Mouse (Mus musculus): ENCODE results near the gene Itga9. TPM values are rescaled to one million over a fixed set of nuclear protein-coding genes. Genes with fewer than 3 reads are reported as not detected.

The Itga9 gene
- polyA plus RNA-seq, 2 experiments, result 1.4 to 2.8 TPM

DNA sequence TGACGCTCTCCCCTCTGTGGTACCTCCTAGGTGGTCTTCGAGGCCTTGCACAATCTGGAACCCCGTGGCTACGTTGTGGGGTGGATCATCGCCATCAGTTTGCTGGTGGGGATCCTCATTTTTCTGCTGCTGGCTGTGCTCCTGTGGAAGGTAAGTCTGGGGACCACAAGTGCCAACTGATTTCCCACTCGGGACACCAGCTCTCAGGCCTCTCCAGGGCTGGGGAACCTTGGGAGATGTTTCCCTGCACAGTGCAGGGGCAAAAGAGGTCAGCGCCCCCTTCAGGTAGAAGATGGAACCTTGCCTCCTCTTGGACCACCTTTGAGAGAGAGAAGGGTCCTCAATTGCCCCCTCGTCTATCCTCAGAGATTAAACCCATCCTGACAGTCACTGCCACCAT lies 281.2 kb downstream of the Itga9 start:
- H3K27me3 ChIP-seq (ENCODE audit: control insufficient read depth, insufficient read depth, low read length), result no peaks in the 10 kb centered on the region
- no peak for ATAC-seq (ENCODE audit: insufficient read depth)
- no peaks in the 10 kb centered on the region for H3K36me3 ChIP-seq (replicated peaks; ENCODE audit: control insufficient read depth, insufficient read depth, low read depth)
- H3K27ac ChIP-seq, result no peak overlapping the region
- TF ChIP-seq CTCF (IDR thresholded peaks at IDR 0.05; ENCODE audit: low read depth) (0 out of 2 replicates have a peak, but pooled peaks have one; percentile 29), EP300 (IDR thresholded peaks at IDR 0.05; ENCODE audit: low read depth) (no peak)
- no peak overlapping the region for H3K9ac ChIP-seq (replicated peaks)
- H3K4me3 ChIP-seq (ENCODE audit: insufficient read depth in 1 of 2, low read depth in 2 of 2, low read length in 2 of 2), result no peak overlapping the region
- no peaks in the 10 kb centered on the region for H3K9me3 ChIP-seq (ENCODE audit: control insufficient read depth, low read length)
- no peak overlapping the region for H3K4me2 ChIP-seq (ENCODE audit: low read depth)
- WGBS (ENCODE audit: insufficient replicate concordance), result 78% methylated on average over 8 of the region's 8 CpGs
- no peak for DNase-seq (ENCODE audit: low read depth in 3 of 3, low spot score in 3 of 3)
- no peaks in the 10 kb centered on the region for H3K4me1 ChIP-seq (replicated peaks; ENCODE audit: control insufficient read depth in 2 of 2, insufficient read depth in 2 of 2, low read length in 1 of 2)

- Histone ChIP-seq H3K27ac (no peak overlapping the region), H3K4me3 (ENCODE audit: insufficient read depth in 1 of 2, low read depth in 2 of 2, low read length in 2 of 2) (no peak overlapping the region), H3K4me1 (replicated peaks; ENCODE audit: control insufficient read depth in 2 of 2, insufficient read depth in 2 of 2, low read length in 1 of 2) (no peaks in the 10 kb centered on the region), H3K27me3 (ENCODE audit: control insufficient read depth, insufficient read depth, low read length) (no peaks in the 10 kb centered on the region), H3K4me2 (ENCODE audit: low read depth) (no peak overlapping the region), H3K36me3 (replicated peaks; ENCODE audit: control insufficient read depth, insufficient read depth, low read depth) (no peaks in the 10 kb centered on the region), H3K9me3 (ENCODE audit: control insufficient read depth, low read length) (no peaks in the 10 kb centered on the region), H3K9ac (replicated peaks) (no peak overlapping the region)
- WGBS (ENCODE audit: insufficient replicate concordance), result 37% methylated on average over 4 of the region's 4 CpGs
- no peak for TF ChIP-seq CTCF (IDR thresholded peaks at IDR 0.05; ENCODE audit: low read depth)
- no peak for TF ChIP-seq EP300 (IDR thresholded peaks at IDR 0.05; ENCODE audit: low read depth)
- ATAC-seq (ENCODE audit: insufficient read depth) (no peak), DNase-seq (ENCODE audit: low read depth in 3 of 3, low spot score in 3 of 3) (no peak)
These were observed 283.7 kb downstream of the Itga9 start for GRCm38 (mm10) chr9:118890149-118890548.

DNA sequence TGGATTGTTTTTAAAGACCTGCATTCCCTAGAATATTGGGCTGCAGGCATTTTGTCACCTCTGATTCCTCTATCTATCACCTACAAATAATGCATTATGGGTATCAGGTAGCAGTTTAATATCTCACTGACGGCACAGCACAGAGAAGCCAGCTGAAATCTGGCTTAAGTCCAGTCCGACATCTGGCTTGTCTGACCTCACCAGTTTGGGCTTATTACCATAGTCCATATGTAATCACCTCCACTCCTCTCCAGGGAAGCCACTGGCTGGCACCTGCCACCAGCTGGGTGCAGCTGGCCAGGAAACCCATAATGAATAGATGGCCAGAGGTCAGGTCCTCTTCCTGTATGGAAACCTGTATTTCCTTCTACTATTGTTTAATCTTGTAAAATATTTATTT lies 284.2 kb downstream of the Itga9 start:
- Histone ChIP-seq H3K27ac (no peak overlapping the region), H3K9me3 (ENCODE audit: control insufficient read depth, low read length) (no peaks in the 10 kb centered on the region), H3K36me3 (replicated peaks; ENCODE audit: control insufficient read depth, insufficient read depth, low read depth) (no peaks in the 10 kb centered on the region), H3K4me2 (ENCODE audit: low read depth) (no peak overlapping the region), H3K4me3 (ENCODE audit: insufficient read depth in 1 of 2, low read depth in 2 of 2, low read length in 2 of 2) (no peak overlapping the region), H3K27me3 (ENCODE audit: control insufficient read depth, insufficient read depth, low read length) (no peaks in the 10 kb centered on the region), H3K9ac (replicated peaks) (no peak overlapping the region), H3K4me1 (replicated peaks; ENCODE audit: control insufficient read depth in 2 of 2, insufficient read depth in 2 of 2, low read length in 1 of 2) (no peaks in the 10 kb centered on the region)
- ATAC-seq (ENCODE audit: insufficient read depth) (no peak), DNase-seq (ENCODE audit: low read depth in 3 of 3, low spot score in 3 of 3) (no peak)
- WGBS (ENCODE audit: insufficient replicate concordance), result 64% methylated on average over 2 of the region's 2 CpGs
- no peak for TF ChIP-seq CTCF (IDR thresholded peaks at IDR 0.05; ENCODE audit: low read depth)
- TF ChIP-seq EP300 (IDR thresholded peaks at IDR 0.05; ENCODE audit: low read depth), result no peak

- no peak for TF ChIP-seq EP300 (IDR thresholded peaks at IDR 0.05; ENCODE audit: low read depth)
- no peak overlapping the region for H3K4me2 ChIP-seq (ENCODE audit: low read depth)
- H3K36me3 ChIP-seq (replicated peaks; ENCODE audit: control insufficient read depth, insufficient read depth, low read depth), result no peaks in the 10 kb centered on the region
- H3K27ac ChIP-seq, result no peak overlapping the region
- no peak for ATAC-seq (ENCODE audit: insufficient read depth)
- WGBS (ENCODE audit: insufficient replicate concordance), result 66% methylated on average over 6 of the region's 6 CpGs
- no peaks in the 10 kb centered on the region for H3K4me1 ChIP-seq (replicated peaks; ENCODE audit: control insufficient read depth in 2 of 2, insufficient read depth in 2 of 2, low read length in 1 of 2)
- H3K4me3 ChIP-seq (ENCODE audit: insufficient read depth in 1 of 2, low read depth in 2 of 2, low read length in 2 of 2), result no peak overlapping the region
- no peak for DNase-seq (ENCODE audit: low read depth in 3 of 3, low spot score in 3 of 3)
- no peaks in the 10 kb centered on the region for H3K27me3 ChIP-seq (ENCODE audit: control insufficient read depth, insufficient read depth, low read length)
- H3K9ac ChIP-seq (replicated peaks), result no peak overlapping the region
- H3K9me3 ChIP-seq (ENCODE audit: control insufficient read depth, low read length), result no peaks in the 10 kb centered on the region
These were observed 284.6 kb downstream of the Itga9 start for GRCm38 (mm10) chr9:118891068-118891467.

DNA sequence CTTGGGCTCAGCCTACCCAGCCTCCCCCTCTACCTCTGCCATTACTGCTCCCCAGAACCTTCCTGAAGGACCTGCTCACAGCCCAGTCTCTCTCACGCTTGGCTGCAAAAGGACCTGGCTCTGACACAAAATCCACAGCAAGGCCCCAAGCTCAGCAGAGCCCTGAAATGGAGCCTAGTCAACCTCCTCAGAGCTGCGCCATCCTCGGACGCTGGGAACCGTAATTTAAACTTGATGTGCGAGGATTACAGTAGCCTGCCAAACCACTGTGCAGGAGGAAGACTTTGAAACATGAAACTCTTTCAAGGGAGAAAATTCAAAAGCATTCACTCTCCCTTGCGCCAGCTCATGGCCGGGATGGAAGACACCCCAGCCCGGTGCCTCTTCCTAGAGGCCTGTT lies 285.1 kb downstream of the Itga9 start:
- no peak overlapping the region for H3K27ac ChIP-seq
- H3K27me3 ChIP-seq (ENCODE audit: control insufficient read depth, insufficient read depth, low read length), result no peaks in the 10 kb centered on the region
- TF ChIP-seq CTCF (IDR thresholded peaks at IDR 0.05; ENCODE audit: low read depth) (no peak), EP300 (IDR thresholded peaks at IDR 0.05; ENCODE audit: low read depth) (no peak)
- H3K4me3 ChIP-seq (ENCODE audit: insufficient read depth in 1 of 2, low read depth in 2 of 2, low read length in 2 of 2), result no peak overlapping the region
- 72% methylated on average over 9 of the region's 9 CpGs for WGBS (ENCODE audit: insufficient replicate concordance)
- DNase-seq (ENCODE audit: low read depth in 3 of 3, low spot score in 3 of 3) (no peak), ATAC-seq (ENCODE audit: insufficient read depth) (no peak)
- no peaks in the 10 kb centered on the region for H3K9me3 ChIP-seq (ENCODE audit: control insufficient read depth, low read length)
- H3K4me1 ChIP-seq (replicated peaks; ENCODE audit: control insufficient read depth in 2 of 2, insufficient read depth in 2 of 2, low read length in 1 of 2), result no peaks in the 10 kb centered on the region
- H3K4me2 ChIP-seq (ENCODE audit: low read depth), result no peak overlapping the region
- H3K9ac ChIP-seq (replicated peaks), result no peak overlapping the region
- H3K36me3 ChIP-seq (replicated peaks; ENCODE audit: control insufficient read depth, insufficient read depth, low read depth), result no peaks in the 10 kb centered on the region

Data from liver, embryonic 14.5 days (tissue).